Mouse (Mus musculus) cortical plate, adult 2 months (tissue): ENCODE measurements at regions not wholly inside any gene's neighbourhood (a gene's known extent, or its start where the extent isn't known, plus 50 kb on each side); places are given as distances from the start of the nearest gene placed in this dataset.

Experiments
- CTCF ChIP-seq: fragments of 200-500 bp; IDR thresholded peaks from 2 replicates; pipeline ENCODE4 v1.5.1; 2011; ENCODE audit warnings: mild to moderate bottlenecking, control low read depth, low read length; ENCODE audit not compliant: insufficient read depth; ENCODE audit errors: extremely low read depth
- POLR2A ChIP-seq: fragments of 200-500 bp; IDR thresholded peaks from 2 replicates; pipeline ENCODE4 v1.6.1; 2011; ENCODE audit warnings: mild to moderate bottlenecking, low read length, control low read depth; ENCODE audit not compliant: insufficient read depth; ENCODE audit errors: extremely low read depth

GRCm38 (mm10) chr2:148338308-148338768, 56.8 kb upstream of the Sstr4 start:
- no peak for TF ChIP-seq POLR2A
- no peak for TF ChIP-seq CTCF
